Mouse (Mus musculus) heart, adult 8-10 months (tissue): ENCODE data around the gene Lsm4. TPM values are rescaled to one million over a fixed set of nuclear protein-coding genes. Genes with fewer than 3 reads are reported as not detected.
A peak's percentile ranks its signal among the peaks of the same experiment; 100 is the strongest.

Experiments
- DNase-seq: peaks from one replicate; pipeline ENCODE4 v3.0.0; 2022; ENCODE audit warnings: low spot score
- total RNA-seq, 4 experiments: library from RNA; stranded (reverse); gene quantifications; 2 replicates each; pipeline ENCODE4 v1.2.4; 2022

The Lsm4 gene
- total RNA-seq, 4 experiments from 2014 or later, result 57.9 to 67.1 (median 63.4) TPM

GRCm38 (mm10) chr8:70699834-70700554 is 26.9 kb downstream of the Lsm4 start:
- peak; percentile 74 for DNase-seq

GRCm38 (mm10) chr8:70700555-70700922 is 27.5 kb downstream of the Lsm4 start:
- peak; percentile 86 for DNase-seq

- DNase-seq, result no peak
Observed at GRCm38 (mm10) chr8:70701048-70701981, 28.3 kb downstream of the Lsm4 start.

GRCm38 (mm10) chr8:70701982-70702841 is 29.2 kb downstream of the Lsm4 start:
- peak; percentile 38 for DNase-seq

- DNase-seq, result peak; percentile 85
Observed at GRCm38 (mm10) chr8:70702842-70703182, 29.8 kb downstream of the Lsm4 start.

- no peak for DNase-seq
Observed at GRCm38 (mm10) chr8:70703287-70703686, 30.2 kb downstream of the Lsm4 start, which contains the start of gene Iqcn. TSS of gene Iqcn (plus strand) at chr8:70703457.

- DNase-seq, result no peak
Observed at GRCm38 (mm10) chr8:70708281-70708680, 35.2 kb downstream of the Lsm4 start.

- DNase-seq, result no peak
Observed at GRCm38 (mm10) chr8:70709794-70710193, 36.7 kb downstream of the Lsm4 start.

GRCm38 (mm10) chr8:70710296-70710695 is 37.2 kb downstream of the Lsm4 start:
- no peak for DNase-seq

GRCm38 (mm10) chr8:70711041-70711440 is 38.0 kb downstream of the Lsm4 start:
- DNase-seq, result no peak

- DNase-seq, result no peak
Observed at GRCm38 (mm10) chr8:70713991-70714390, 40.9 kb downstream of the Lsm4 start.

- DNase-seq, result no peak
Observed at GRCm38 (mm10) chr8:70715086-70715485, 42.0 kb downstream of the Lsm4 start.

GRCm38 (mm10) chr8:70716521-70717400 is 43.7 kb downstream of the Lsm4 start:
- DNase-seq, result no peak

GRCm38 (mm10) chr8:70718297-70718696 is 45.2 kb downstream of the Lsm4 start, which contains the start of gene Gm3336:
TSS of gene Gm3336 (plus strand) at chr8:70718543.
- no peak for DNase-seq

GRCm38 (mm10) chr8:70719796-70720270 is 46.8 kb downstream of the Lsm4 start:
- no peak for DNase-seq

- peak; percentile 86 for DNase-seq
Observed at GRCm38 (mm10) chr8:70720739-70721138, 47.7 kb downstream of the Lsm4 start.

GRCm38 (mm10) chr8:70721601-70722000 is 48.6 kb downstream of the Lsm4 start:
- no peak for DNase-seq

- no peak for DNase-seq
Observed at GRCm38 (mm10) chr8:70723486-70724210, 50.6 kb downstream of the Lsm4 start, which contains the start of gene Pde4c. TSS of gene Pde4c (plus strand) at chr8:70723720.

- DNase-seq, result no peak
Observed at GRCm38 (mm10) chr8:70724216-70724615, 51.2 kb downstream of the Lsm4 start.
